In the genomic region with DNA sequence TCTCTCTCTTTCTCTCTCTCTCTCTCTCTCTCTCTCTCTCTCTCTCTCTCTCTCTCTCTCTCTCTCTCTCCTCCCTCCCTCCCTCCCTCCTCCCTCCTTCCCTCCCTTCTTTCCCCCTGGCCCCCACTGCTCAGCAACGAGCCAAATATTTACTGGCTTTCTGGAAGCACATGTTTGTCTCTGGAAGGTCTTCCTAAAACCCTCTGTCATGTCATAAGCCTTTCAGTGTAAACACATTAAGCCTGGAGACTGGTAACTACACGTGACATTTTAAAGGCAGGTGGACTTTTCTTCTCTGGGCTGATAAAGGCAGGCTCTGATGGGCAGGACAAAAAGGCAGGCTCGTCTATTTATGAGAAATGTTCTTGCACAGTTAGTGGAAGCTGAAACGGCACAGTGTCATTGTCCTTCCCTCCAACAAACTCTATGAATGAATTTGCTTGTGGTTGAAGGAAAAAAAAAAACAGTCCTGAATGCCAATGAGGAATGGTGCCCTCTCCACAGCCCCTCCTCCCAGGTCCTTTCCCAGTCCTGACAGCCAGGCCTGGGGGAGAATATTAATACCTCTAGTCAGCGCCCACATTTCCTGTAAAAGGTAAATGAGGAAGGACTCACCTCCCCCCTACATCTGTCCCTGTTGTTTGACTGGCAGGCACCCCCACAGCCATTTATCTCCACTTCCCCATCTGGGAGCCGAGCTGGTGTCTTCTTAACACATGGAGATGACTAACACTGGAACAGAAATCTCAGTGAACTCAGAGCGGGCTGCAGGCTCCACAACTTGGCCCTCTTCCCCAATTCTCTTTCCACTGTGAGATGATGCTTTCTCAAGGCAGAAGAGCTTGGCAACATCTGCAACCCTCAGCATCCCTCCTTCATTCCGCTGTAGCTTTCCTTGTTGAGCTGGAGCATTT, we compare ENCODE assay signal across 18 mouse cellular contexts. TPM values are rescaled to one million over a fixed set of nuclear protein-coding genes. Genes with fewer than 3 reads are reported as not detected.
A peak's percentile ranks its signal among the peaks of the same experiment; 100 is the strongest.
DNase-seq lines count a peak whose midpoint lies in the region; ATAC-seq and TF ChIP-seq lines count a peak whose summit lies in the region.
"Had no signal": no experiment of that assay in that cellular context is flagged by ENCODE, and none has a peak within 500 bp of the region (broad histone marks: within the 10 kb centered on the region; RNA-seq: fewer than 3 reads in every experiment).

No protein-coding gene starts in this region.

- intact Hi-C loops in heart, postnatal 36 days (cut with DNase I) = no loop called here

- TF ChIP-seq CTCF in midbrain, postnatal 0 days (IDR thresholded peaks at IDR 0.05) = no peak

- H3K4me1 ChIP-seq in midbrain, postnatal 0 days (ENCODE audit: insufficient read depth, low read length) = no peaks in the 10 kb centered on the region
- no peaks in the 10 kb centered on the region for H3K4me1 ChIP-seq in midbrain, embryonic 15.5 days
- H3K4me1 ChIP-seq: embryonic facial prominence, embryonic 10.5 days; heart, embryonic 15.5 days; liver, embryonic 12.5 days; midbrain, embryonic 12.5 days; neural tube, embryonic 12.5 days had no signal

- H3K9me3 ChIP-seq in midbrain, postnatal 0 days (ENCODE audit: low read length) = no peaks in the 10 kb centered on the region
- H3K9me3 ChIP-seq in midbrain, embryonic 15.5 days = no peaks in the 10 kb centered on the region
- H3K9me3 ChIP-seq: embryonic facial prominence, embryonic 10.5 days; heart, embryonic 15.5 days; liver, embryonic 12.5 days; midbrain, embryonic 12.5 days; neural tube, embryonic 12.5 days had no signal

- ATAC-seq in midbrain, postnatal 0 days (ENCODE audit: low FRiP score) = peak; percentile 23; the same call in 1 of the 2 replicates
- ATAC-seq in midbrain, embryonic 15.5 days (replicated peaks) = no peak
- ATAC-seq: activated CD4-positive, CD25-positive, alpha-beta regulatory T cell, adult 4 months; liver, embryonic 12.5 days; lung, postnatal 0 days had no signal

- no peak overlapping the region for H3K4me2 ChIP-seq in midbrain, postnatal 0 days (ENCODE audit: low read depth, low read length, poor library complexity, severe bottlenecking)
- no peak overlapping the region for H3K4me2 ChIP-seq in midbrain, embryonic 15.5 days
- H3K4me2 ChIP-seq: heart, embryonic 15.5 days; liver, embryonic 12.5 days; midbrain, embryonic 12.5 days; neural tube, embryonic 12.5 days had no signal

- 40% methylated on average over 8 of the region's 8 CpGs for WGBS in midbrain, postnatal 0 days
- 47% methylated on average over 8 of the region's 8 CpGs for WGBS in midbrain, embryonic 15.5 days

- no peak overlapping the region for H3K9ac ChIP-seq in midbrain, postnatal 0 days (replicated peaks; ENCODE audit: low read length, poor library complexity, severe bottlenecking)
- no peak overlapping the region for H3K9ac ChIP-seq in midbrain, embryonic 15.5 days
- H3K9ac ChIP-seq: heart, embryonic 15.5 days; liver, embryonic 12.5 days; midbrain, embryonic 12.5 days; neural tube, embryonic 12.5 days had no signal

- H3K27ac ChIP-seq in midbrain, postnatal 0 days (ENCODE audit: low read depth, low read length) = no peak overlapping the region
- no peak overlapping the region for H3K27ac ChIP-seq in midbrain, embryonic 15.5 days
- H3K27ac ChIP-seq: embryonic facial prominence, embryonic 10.5 days; heart, embryonic 15.5 days; liver, embryonic 12.5 days; midbrain, embryonic 12.5 days; neural tube, embryonic 12.5 days; stomach, postnatal 0 days had no signal

- DNase-seq in midbrain, postnatal 0 days (ENCODE audit: low spot score) = peak; percentile 19
- peak; percentile 77 to 79 for DNase-seq in layer of hippocampus, adult 8-10 months (ENCODE audit: low spot score in 2 of 2)
- DNase-seq in left cerebral cortex, adult 9 months (ENCODE audit: low spot score in 2 of 2) = peak; percentile 65 to 86
- DNase-seq in skeletal muscle tissue, adult 2 months (ENCODE audit: low read depth, low spot score) = peak; percentile 1
- no peak for DNase-seq in heart, postnatal 36 days
- no peak for DNase-seq in gastrocnemius, adult 8-10 months (ENCODE audit: low spot score in 2 of 2)
- DNase-seq in heart, adult 18-20 months = no peak
- DNase-seq: cerebellum, adult 9-11 months; kidney, postnatal 10 days had no signal

- H3K27me3 ChIP-seq in midbrain, postnatal 0 days (ENCODE audit: insufficient read depth, low read length) = no peaks in the 10 kb centered on the region
- H3K27me3 ChIP-seq in midbrain, embryonic 15.5 days (replicated peaks) = no peaks in the 10 kb centered on the region
- H3K27me3 ChIP-seq: heart, embryonic 15.5 days; liver, embryonic 12.5 days; neural tube, embryonic 12.5 days had no signal

- H3K36me3 ChIP-seq in midbrain, postnatal 0 days (ENCODE audit: insufficient read depth, low read length) = no peaks in the 10 kb centered on the region
- no peaks in the 10 kb centered on the region for H3K36me3 ChIP-seq in midbrain, embryonic 15.5 days (replicated peaks)
- H3K36me3 ChIP-seq: embryonic facial prominence, embryonic 10.5 days; heart, embryonic 15.5 days; liver, embryonic 12.5 days; midbrain, embryonic 12.5 days; neural tube, embryonic 12.5 days had no signal

- no peak overlapping the region for H3K4me3 ChIP-seq in midbrain, postnatal 0 days (ENCODE audit: low read depth, low read length)
- no peak overlapping the region for H3K4me3 ChIP-seq in midbrain, embryonic 15.5 days
- H3K4me3 ChIP-seq: embryonic facial prominence, embryonic 10.5 days; heart, embryonic 15.5 days; liver, embryonic 12.5 days; midbrain, embryonic 12.5 days; neural tube, embryonic 12.5 days had no signal

RNA-seq across cellular contexts. Expression of gene Lrfn2, which starts 44.5 kb away (rescaled TPM):
- total RNA-seq in midbrain, postnatal 0 days (2014; rRNA removed) = 31.3 and 40.7 TPM in 2 replicates
- 14.9 and 17.3 TPM in 2 replicates for polyA plus RNA-seq in midbrain, postnatal 0 days (2015; fragmentation: Nextera tagmentation; extraction: Ambion mirVana)
- polyA plus RNA-seq in midbrain, embryonic 15.5 days (2015; fragmentation: Nextera tagmentation; extraction: Ambion mirVana) = 11.1 and 12.5 TPM in 2 replicates
- 10 to 100 TPM; 34.9 to 42.6 (median 36.9) TPM for total RNA-seq in layer of hippocampus, adult 8-10 months (2022)
- total RNA-seq in heart, postnatal 36 days (2021) = under 1 TPM; 0.38 to 0.47 TPM
- under 1 TPM in 3 of 4 experiments, not detected in 1; 0.09 to 0.19 (median 0.15) TPM for total RNA-seq in gastrocnemius, adult 8-10 months (2022)
- under 1 TPM; 0.32 to 0.33 TPM for total RNA-seq in heart, adult 18-20 months (2021)
- polyA plus RNA-seq: activated CD4-positive, CD25-positive, alpha-beta regulatory T cell, adult 4 months had no signal

Comparison
In these comparisons a context has a peak if more than half of its experiments do, and no peak if none do; other contexts are left out.
1. DNase-seq: peak in midbrain, postnatal 0 days (single experiment), layer of hippocampus, adult 8-10 months (2 of 2), left cerebral cortex, adult 9 months (2 of 2) and skeletal muscle tissue, adult 2 months (single experiment); none in heart, postnatal 36 days (0 of 2), gastrocnemius, adult 8-10 months (0 of 2) and heart, adult 18-20 months (0 of 2).
2. RNA of gene Lrfn2, which starts 44.5 kb away (total RNA-seq): 31.3 to 40.7 TPM in midbrain, postnatal 0 days and 34.9 to 42.6 TPM in layer of hippocampus, adult 8-10 months; 0.38 to 0.47 TPM in heart, postnatal 36 days, 0.32 to 0.33 TPM in heart, adult 18-20 months and 0.09 to 0.19 TPM in gastrocnemius, adult 8-10 months; every median in the first group is over 10 times any median in the second.